16 mouse cellular contexts compared by ENCODE assay signal in genomic region chr4:34151605-34152347, GRCm38 (mm10).
DNase-seq lines count a peak whose midpoint lies in the region; ATAC-seq and TF ChIP-seq lines count a peak whose summit lies in the region.
"Had no signal": no experiment of that assay in that cellular context is flagged by ENCODE, and none has a peak within 500 bp of the region (broad histone marks: within the 10 kb centered on the region; RNA-seq: fewer than 3 reads in every experiment).

No protein-coding gene starts in this region.

- TF ChIP-seq POLR2A in heart, adult 2 months (IDR thresholded peaks at IDR 0.05; ENCODE audit: insufficient read depth, low read depth, low read length) = no peak

- no peak for TF ChIP-seq EP300 in heart, adult 2 months (IDR thresholded peaks at IDR 0.05; ENCODE audit: insufficient read depth, low read depth, low read length)

- no peaks in the 10 kb centered on the region for H3K36me3 ChIP-seq in heart, embryonic 14.5 days (ENCODE audit: control insufficient read depth, insufficient read depth, low read length)
- no peaks in the 10 kb centered on the region for H3K36me3 ChIP-seq in heart, adult 2 months (ENCODE audit: control insufficient read depth, insufficient read depth, low read length)
- H3K36me3 ChIP-seq in midbrain, embryonic 13.5 days = no peaks in the 10 kb centered on the region
- no peaks in the 10 kb centered on the region for H3K36me3 ChIP-seq in midbrain, embryonic 10.5 days
- H3K36me3 ChIP-seq in intestine, postnatal 0 days (ENCODE audit: control insufficient read depth, insufficient read depth) = no peaks in the 10 kb centered on the region
- H3K36me3 ChIP-seq: kidney, embryonic 15.5 days had no signal

- H3K4me2 ChIP-seq in heart, embryonic 14.5 days (ENCODE audit: low read length) = 0 out of 2 replicates have a peak overlapping the region, but pooled peaks have one; percentile 14
- H3K4me2 ChIP-seq in midbrain, embryonic 13.5 days (replicated peaks) = no peak overlapping the region
- H3K4me2 ChIP-seq in intestine, postnatal 0 days (replicated peaks; ENCODE audit: low read depth) = peak overlapping the region; percentile 21; the same call in 1 of the 2 replicates
- H3K4me2 ChIP-seq: forebrain, embryonic 13.5 days; kidney, embryonic 15.5 days had no signal

- H3K79me2 ChIP-seq in heart, adult 2 months (replicated peaks; ENCODE audit: control insufficient read depth, insufficient read depth, low read length) = no peaks in the 10 kb centered on the region

- WGBS in heart, embryonic 14.5 days = 40% methylated on average over 10 of the region's 10 CpGs
- WGBS in heart, adult 2 months = 40% methylated on average over 10 of the region's 10 CpGs
- WGBS in midbrain, embryonic 13.5 days = 64% methylated on average over 10 of the region's 10 CpGs
- 83% methylated on average over 10 of the region's 10 CpGs for whole genome bisulfite sequencing in midbrain, embryonic 10.5 days
- 40% methylated on average over 10 of the region's 10 CpGs for WGBS in intestine, postnatal 0 days

- no peaks in the 10 kb centered on the region for H3K4me1 ChIP-seq in heart, embryonic 14.5 days (ENCODE audit: control insufficient read depth in 2 of 2, insufficient read depth in 2 of 2, low read length in 2 of 2)
- no peaks in the 10 kb centered on the region for H3K4me1 ChIP-seq in heart, adult 2 months (ENCODE audit: control insufficient read depth, insufficient read depth, low read length)
- H3K4me1 ChIP-seq in midbrain, embryonic 13.5 days (replicated peaks) = 0 out of 2 replicates have a peak, but pooled peaks cover 3% of the 10 kb centered on the region
- no peaks in the 10 kb centered on the region for H3K4me1 ChIP-seq in midbrain, embryonic 10.5 days
- H3K4me1 ChIP-seq in intestine, postnatal 0 days (replicated peaks; ENCODE audit: control insufficient read depth, insufficient read depth, low read length) = no peaks in the 10 kb centered on the region
- H3K4me1 ChIP-seq: forebrain, embryonic 13.5 days; kidney, embryonic 15.5 days had no signal

- no peak for TF ChIP-seq CTCF in heart, adult 2 months (IDR thresholded peaks at IDR 0.05)
- no peak for TF ChIP-seq CTCF in intestine, postnatal 0 days (IDR thresholded peaks at IDR 0.05; ENCODE audit: low read depth)

- no peaks in the 10 kb centered on the region for H3K9me3 ChIP-seq in heart, embryonic 14.5 days (ENCODE audit: control insufficient read depth, low read length)
- no peaks in the 10 kb centered on the region for H3K9me3 ChIP-seq in midbrain, embryonic 13.5 days
- no peaks in the 10 kb centered on the region for H3K9me3 ChIP-seq in midbrain, embryonic 10.5 days (replicated peaks)
- no peaks in the 10 kb centered on the region for H3K9me3 ChIP-seq in intestine, postnatal 0 days (ENCODE audit: control insufficient read depth)
- H3K9me3 ChIP-seq: forebrain, embryonic 13.5 days; kidney, embryonic 15.5 days had no signal

- no peaks in the 10 kb centered on the region for H3K27me3 ChIP-seq in heart, embryonic 14.5 days (ENCODE audit: control insufficient read depth, insufficient read depth, low read length)
- H3K27me3 ChIP-seq in heart, adult 2 months (ENCODE audit: control insufficient read depth, insufficient read depth, low read length) = no peaks in the 10 kb centered on the region
- H3K27me3 ChIP-seq in midbrain, embryonic 13.5 days = no peaks in the 10 kb centered on the region
- H3K27me3 ChIP-seq in midbrain, embryonic 10.5 days (ENCODE audit: low read depth, poor library complexity, severe bottlenecking) = no peaks in the 10 kb centered on the region
- no peaks in the 10 kb centered on the region for H3K27me3 ChIP-seq in intestine, postnatal 0 days (replicated peaks; ENCODE audit: control insufficient read depth, insufficient read depth, low read length)
- H3K27me3 ChIP-seq: forebrain, embryonic 13.5 days; kidney, embryonic 15.5 days had no signal

- H3K27ac ChIP-seq in heart, embryonic 14.5 days (replicated peaks in 1 of 2; ENCODE audit: control insufficient read depth in 1 of 2, insufficient read depth in 1 of 2, low read depth in 2 of 2, low read length in 2 of 2) = no peak overlapping the region
- no peak overlapping the region for H3K27ac ChIP-seq in heart, adult 2 months
- no peak overlapping the region for H3K27ac ChIP-seq in midbrain, embryonic 13.5 days
- H3K27ac ChIP-seq in midbrain, embryonic 10.5 days (replicated peaks) = no peak overlapping the region
- no peak overlapping the region for H3K27ac ChIP-seq in intestine, postnatal 0 days (ENCODE audit: low read depth, low read length)
- H3K27ac ChIP-seq: forebrain, embryonic 13.5 days; gastrocnemius, adult 2 months; kidney, embryonic 15.5 days; liver, embryonic 14.5 days had no signal

- no peak overlapping the region for H3K9ac ChIP-seq in heart, embryonic 14.5 days (ENCODE audit: low read length)
- no peak overlapping the region for H3K9ac ChIP-seq in heart, adult 2 months (ENCODE audit: low read depth, low read length)
- no peak overlapping the region for H3K9ac ChIP-seq in midbrain, embryonic 13.5 days (replicated peaks)
- no peak overlapping the region for H3K9ac ChIP-seq in intestine, postnatal 0 days (ENCODE audit: low read depth, low read length)
- H3K9ac ChIP-seq: forebrain, embryonic 13.5 days; kidney, embryonic 15.5 days; liver, embryonic 14.5 days had no signal

- no peak overlapping the region for H3K4me3 ChIP-seq in heart, embryonic 14.5 days (ENCODE audit: control insufficient read depth in 1 of 2, insufficient read depth in 1 of 2, low read depth in 1 of 2, low read length in 2 of 2)
- H3K4me3 ChIP-seq in heart, adult 2 months = no peak overlapping the region
- H3K4me3 ChIP-seq in midbrain, embryonic 13.5 days (replicated peaks) = no peak overlapping the region
- H3K4me3 ChIP-seq in midbrain, embryonic 10.5 days = no peak overlapping the region
- H3K4me3 ChIP-seq in intestine, postnatal 0 days (ENCODE audit: low read depth, low read length) = no peak overlapping the region
- H3K4me3 ChIP-seq: forebrain, embryonic 13.5 days; gastrocnemius, adult 2 months; kidney, embryonic 15.5 days had no signal

- intact Hi-C loops in heart, adult 2 months (cut with DNase I) = no loop called here

- ATAC-seq in heart, embryonic 14.5 days (ENCODE audit: insufficient number of reproducible peaks, insufficient read depth, low FRiP score, low read depth) = no peak
- ATAC-seq in midbrain, embryonic 13.5 days = 0 out of 2 replicates have a peak, but pooled peaks have one; percentile 48
- ATAC-seq in intestine, postnatal 0 days = no peak
- ATAC-seq: forebrain, embryonic 13.5 days; inflammation-experienced regulatory T-cells, adult 6 months had no signal

- no peak for DNase-seq in heart, adult 2 months
- DNase-seq in midbrain, embryonic 10.5 days (ENCODE audit: low spot score) = no peak
- DNase-seq in layer of hippocampus, postnatal 36 days = no peak
- no peak for DNase-seq in adrenal gland, postnatal 25 days
- DNase-seq: gastrocnemius, adult 2 months; heart, adult 18-20 months; heart, postnatal 14 days; lung, postnatal 10 days; thymus, adult 2 months had no signal
